Mouse (Mus musculus): ENCODE data around the gene Entpd7. TPM values are rescaled to one million over a fixed set of nuclear protein-coding genes. Genes with fewer than 3 reads are reported as not detected.

Entpd7 gene
- polyA plus RNA-seq, 1 experiment from 2014 or later = 8.1 TPM

DNA sequence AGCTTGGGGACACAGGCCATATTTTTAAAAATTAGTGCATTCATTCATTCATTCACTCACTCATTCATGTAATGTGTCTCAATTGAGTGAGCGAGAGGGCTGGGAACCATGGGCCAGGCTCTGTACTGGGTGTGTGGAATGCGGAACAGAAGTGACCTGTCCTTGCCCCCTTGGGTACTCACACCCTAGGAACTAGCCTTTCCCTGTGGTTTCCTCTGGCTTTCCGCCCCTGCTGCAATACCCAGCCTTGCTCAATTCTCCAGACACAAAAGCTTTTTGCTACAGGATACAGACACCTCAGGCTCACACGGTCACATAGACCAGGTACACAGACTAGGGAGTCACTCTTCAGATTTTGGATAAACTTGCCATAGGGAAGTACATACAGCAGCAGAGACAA lies 41.1 kb upstream of the Entpd7 start:
- no peaks in the 10 kb centered on the region for H3K9me3 ChIP-seq (ENCODE audit: control insufficient read depth, low read length)
- ATAC-seq (ENCODE audit: low FRiP score, low TSS enrichment) (no peak), DNase-seq (ENCODE audit: low spot score) (no peak)
- H3K4me3 ChIP-seq (ENCODE audit: low read depth, low read length) = no peak overlapping the region
- TF ChIP-seq EP300 (optimal IDR thresholded peaks at IDR 0.05) (no peak), CTCF (IDR thresholded peaks at IDR 0.05; ENCODE audit: low read depth) (no peak)
- no peak overlapping the region for H3K27ac ChIP-seq (replicated peaks)
- no peaks in the 10 kb centered on the region for H3K36me3 ChIP-seq (ENCODE audit: control insufficient read depth, insufficient read depth, low read length)
- H3K4me2 ChIP-seq (replicated peaks; ENCODE audit: low read depth) = no peak overlapping the region
- H3K4me1 ChIP-seq (replicated peaks; ENCODE audit: control insufficient read depth, insufficient read depth) = no peaks in the 10 kb centered on the region; the same call in 1 of the 2 replicates
- no peak overlapping the region for H3K9ac ChIP-seq (ENCODE audit: low read length)
- no peaks in the 10 kb centered on the region for H3K27me3 ChIP-seq (ENCODE audit: control insufficient read depth, insufficient read depth, low read length)
- 82% methylated on average over 4 of the region's 4 CpGs for WGBS

DNA sequence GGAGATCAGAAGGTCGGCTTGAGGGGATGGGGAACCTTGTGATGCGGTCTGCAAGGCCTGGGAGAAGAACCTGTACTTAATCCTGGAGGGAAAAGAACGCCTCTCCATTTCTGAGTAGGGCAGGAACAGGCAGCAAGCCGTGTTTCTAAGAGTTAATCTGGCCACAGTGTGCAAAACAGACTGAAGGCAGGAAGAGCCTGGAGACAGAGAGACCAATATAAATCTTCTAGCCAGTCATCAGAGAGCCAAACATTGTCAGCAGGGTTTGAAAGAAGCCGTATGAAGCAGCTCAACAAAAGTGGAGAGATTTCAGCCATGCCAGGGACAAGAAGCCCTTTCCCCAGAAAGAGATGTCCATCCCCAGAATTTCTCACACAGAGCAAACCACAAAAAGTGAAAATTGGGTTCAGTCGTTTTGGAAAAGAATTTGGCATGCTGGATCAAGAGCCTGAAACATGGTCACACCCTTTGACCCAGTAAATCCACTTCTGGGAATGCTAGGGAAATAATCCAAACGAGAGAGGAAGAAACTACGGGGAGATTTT lies 38.2 kb upstream of the Entpd7 start:
- H3K4me2 ChIP-seq (replicated peaks; ENCODE audit: low read depth) = no peak overlapping the region
- H3K27me3 ChIP-seq (ENCODE audit: control insufficient read depth, insufficient read depth, low read length) = no peaks in the 10 kb centered on the region
- WGBS = 21% methylated on average over 8 of the region's 8 CpGs
- no peaks in the 10 kb centered on the region for H3K36me3 ChIP-seq (ENCODE audit: control insufficient read depth, insufficient read depth, low read length)
- no peaks in the 10 kb centered on the region; the same call in 1 of the 2 replicates for H3K4me1 ChIP-seq (replicated peaks; ENCODE audit: control insufficient read depth, insufficient read depth)
- peak overlapping the region; percentile 70 for H3K27ac ChIP-seq (replicated peaks)
- H3K9me3 ChIP-seq (ENCODE audit: control insufficient read depth, low read length) = no peaks in the 10 kb centered on the region
- TF ChIP-seq CTCF (IDR thresholded peaks at IDR 0.05; ENCODE audit: low read depth) = no peak
- no peak for TF ChIP-seq EP300 (optimal IDR thresholded peaks at IDR 0.05)
- H3K4me3 ChIP-seq (ENCODE audit: low read depth, low read length) = no peak overlapping the region
- H3K9ac ChIP-seq (ENCODE audit: low read length) = no peak overlapping the region
- ATAC-seq (ENCODE audit: low FRiP score, low TSS enrichment) = no peak
- no peak for DNase-seq (ENCODE audit: low spot score)

DNA sequence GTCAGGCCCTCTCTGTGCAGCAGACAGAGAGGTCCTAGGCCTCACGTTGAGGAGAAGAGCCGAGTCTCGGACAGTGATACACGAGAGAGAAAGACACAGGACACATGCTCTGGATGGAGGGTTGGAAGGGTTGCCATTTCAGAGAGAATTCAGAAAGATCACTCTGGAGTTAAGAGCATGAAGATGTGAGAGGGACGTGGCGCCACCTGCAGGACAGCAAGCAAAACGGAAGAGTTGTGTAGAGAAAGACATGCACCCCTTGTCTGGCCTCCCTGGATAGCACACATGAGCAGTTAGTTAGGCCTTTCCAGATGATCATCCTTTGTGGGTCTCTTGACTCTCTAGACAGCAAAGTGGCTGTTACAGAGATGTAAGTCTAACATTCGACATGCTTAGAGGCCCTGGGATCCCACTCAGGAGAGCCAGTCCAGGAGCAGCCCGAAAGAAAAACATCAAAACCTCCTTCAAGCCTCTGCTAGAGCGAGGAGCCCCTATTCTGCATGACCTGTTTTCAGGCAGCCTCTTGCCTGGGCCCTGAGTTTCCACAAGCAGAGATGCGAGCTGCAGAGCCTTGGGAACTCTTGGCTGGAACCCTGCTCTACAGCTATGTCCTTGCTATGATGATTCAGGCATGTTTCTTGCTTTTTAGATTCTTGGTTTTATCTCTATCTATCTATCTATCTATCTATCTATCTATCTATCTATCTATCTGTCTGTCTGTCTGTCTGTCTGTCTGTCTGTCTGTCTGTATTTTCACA lies 33.6 kb upstream of the Entpd7 start:
- WGBS = 33% methylated on average over 11 of the region's 11 CpGs
- Histone ChIP-seq H3K9me3 (ENCODE audit: control insufficient read depth, low read length) (no peaks in the 10 kb centered on the region), H3K36me3 (ENCODE audit: control insufficient read depth, insufficient read depth, low read length) (no peaks in the 10 kb centered on the region), H3K27me3 (ENCODE audit: control insufficient read depth, insufficient read depth, low read length) (no peaks in the 10 kb centered on the region), H3K4me3 (ENCODE audit: low read depth, low read length) (no peak overlapping the region), H3K27ac (replicated peaks) (no peak overlapping the region), H3K9ac (ENCODE audit: low read length) (no peak overlapping the region), H3K4me1 (replicated peaks; ENCODE audit: control insufficient read depth, insufficient read depth) (no peaks in the 10 kb centered on the region), H3K4me2 (replicated peaks; ENCODE audit: low read depth) (no peak overlapping the region)
- ATAC-seq (ENCODE audit: low FRiP score, low TSS enrichment) (peak; percentile 53; the same call in 1 of the 2 replicates), DNase-seq (ENCODE audit: low spot score) (peak; percentile 78)
- TF ChIP-seq EP300 (optimal IDR thresholded peaks at IDR 0.05) (no peak), CTCF (IDR thresholded peaks at IDR 0.05; ENCODE audit: low read depth) (peak; percentile 95)

DNA sequence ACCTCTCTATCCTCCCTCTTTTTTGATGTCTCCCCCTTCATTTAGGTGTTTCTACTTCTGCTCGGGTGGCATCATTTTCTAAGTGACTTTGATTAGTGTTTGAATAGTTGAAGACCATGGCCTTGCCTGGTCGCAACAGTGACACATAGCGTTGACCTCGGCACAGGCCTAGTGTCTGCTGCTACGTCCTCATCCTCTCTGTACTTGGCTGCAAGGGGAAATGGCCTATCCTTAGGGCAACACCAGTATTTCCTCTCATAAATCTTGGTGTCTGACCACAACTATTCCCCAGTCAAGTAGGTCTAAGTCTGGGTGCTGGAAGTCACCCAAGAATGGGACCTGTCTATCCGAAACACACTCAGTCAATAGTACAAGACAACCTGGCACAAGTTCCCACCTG lies 29.8 kb upstream of the Entpd7 start:
- TF ChIP-seq CTCF (IDR thresholded peaks at IDR 0.05; ENCODE audit: low read depth) (no peak), EP300 (optimal IDR thresholded peaks at IDR 0.05) (no peak)
- H3K4me1 ChIP-seq (replicated peaks; ENCODE audit: control insufficient read depth, insufficient read depth) = no peaks in the 10 kb centered on the region
- H3K4me2 ChIP-seq (replicated peaks; ENCODE audit: low read depth) = no peak overlapping the region
- 69% methylated on average over 6 of the region's 6 CpGs for WGBS
- DNase-seq (ENCODE audit: low spot score) = no peak
- H3K9me3 ChIP-seq (ENCODE audit: control insufficient read depth, low read length) = no peaks in the 10 kb centered on the region
- ATAC-seq (ENCODE audit: low FRiP score, low TSS enrichment) = no peak
- H3K4me3 ChIP-seq (ENCODE audit: low read depth, low read length) = no peak overlapping the region
- H3K27ac ChIP-seq (replicated peaks) = no peak overlapping the region
- H3K27me3 ChIP-seq (ENCODE audit: control insufficient read depth, insufficient read depth, low read length) = no peaks in the 10 kb centered on the region
- peaks cover 8% of the 10 kb centered on the region; the same call in 1 of the 2 replicates for H3K36me3 ChIP-seq (ENCODE audit: control insufficient read depth, insufficient read depth, low read length)
- H3K9ac ChIP-seq (ENCODE audit: low read length) = no peak overlapping the region

GRCm38 (mm10) chr19:43660774-43661173 lies 28.7 kb upstream of the Entpd7 start:
- Histone ChIP-seq H3K9me3 (ENCODE audit: control insufficient read depth, low read length) (no peaks in the 10 kb centered on the region), H3K4me2 (replicated peaks; ENCODE audit: low read depth) (no peak overlapping the region), H3K36me3 (ENCODE audit: control insufficient read depth, insufficient read depth, low read length) (peaks cover 8% of the 10 kb centered on the region; the same call in 1 of the 2 replicates), H3K4me3 (ENCODE audit: low read depth, low read length) (no peak overlapping the region), H3K27ac (replicated peaks) (no peak overlapping the region), H3K27me3 (ENCODE audit: control insufficient read depth, insufficient read depth, low read length) (no peaks in the 10 kb centered on the region), H3K9ac (ENCODE audit: low read length) (no peak overlapping the region), H3K4me1 (replicated peaks; ENCODE audit: control insufficient read depth, insufficient read depth) (no peaks in the 10 kb centered on the region)
- ATAC-seq (ENCODE audit: low FRiP score, low TSS enrichment) (no peak), DNase-seq (ENCODE audit: low spot score) (no peak)
- 81% methylated on average over 9 of the region's 9 CpGs for WGBS
- TF ChIP-seq CTCF (IDR thresholded peaks at IDR 0.05; ENCODE audit: low read depth) = no peak
- TF ChIP-seq EP300 (optimal IDR thresholded peaks at IDR 0.05) = no peak
